Mouse (Mus musculus) limb, embryonic 10.5 days (tissue): ENCODE results near the gene Omd. TPM values are rescaled to one million over a fixed set of nuclear protein-coding genes. Genes with fewer than 3 reads are reported as not detected.

Experiments used
- DNase-seq: peaks from one replicate; pipeline ENCODE4 v3.0.0-alpha.2; 2017; ENCODE audit warnings: low spot score
- H3K27ac ChIP-seq: fragments of 300-500 bp; sonication (generic); 2 replicates; pipeline ENCODE4 v1.5.1; 2016; ENCODE audit warnings: mild to moderate bottlenecking
- H3K27me3 ChIP-seq: fragments of 300-500 bp; sonication (generic); 2 replicates; pipeline ENCODE4 v1.6.1; 2016; ENCODE audit warnings: low read depth, mild to moderate bottlenecking; ENCODE audit not compliant: poor library complexity, severe bottlenecking
- H3K36me3 ChIP-seq: fragments of 300-500 bp; sonication (generic); 2 replicates; pipeline ENCODE4 v1.6.1; 2016; ENCODE audit warnings: mild to moderate bottlenecking, moderate library complexity
- H3K4me1 ChIP-seq: fragments of 300-500 bp; sonication (generic); 2 replicates; pipeline ENCODE4 v1.6.1; 2016
- H3K4me3 ChIP-seq: fragments of 300-500 bp; sonication (generic); 2 replicates; pipeline ENCODE4 v1.5.1; 2016; ENCODE audit warnings: mild to moderate bottlenecking, moderate library complexity
- H3K9me3 ChIP-seq: fragments of 300-500 bp; sonication (generic); replicated peaks from 2 replicates; pipeline ENCODE4 v1.6.1; 2016; ENCODE audit warnings: mild to moderate bottlenecking
- WGBS: fragments of 180-500 bp; shearing (Covaris S2); methylation state at CpG from one replicate; pipeline ENCODE4 v1.1.7; 2016; 5-methylcytosine and 5-hydroxymethylcytosine counted together
- polyA plus RNA-seq: library from polyadenylated mRNA; unstranded; fragments of >200 nt; fragmentation: Nextera tagmentation; extraction: Ambion mirVana; gene quantifications from 2 replicates; pipeline ENCODE4 v1.2.1, GENCODE M21; 2016

Omd gene
- 1.1 and 1.3 TPM in 2 replicates for polyA plus RNA-seq

DNA sequence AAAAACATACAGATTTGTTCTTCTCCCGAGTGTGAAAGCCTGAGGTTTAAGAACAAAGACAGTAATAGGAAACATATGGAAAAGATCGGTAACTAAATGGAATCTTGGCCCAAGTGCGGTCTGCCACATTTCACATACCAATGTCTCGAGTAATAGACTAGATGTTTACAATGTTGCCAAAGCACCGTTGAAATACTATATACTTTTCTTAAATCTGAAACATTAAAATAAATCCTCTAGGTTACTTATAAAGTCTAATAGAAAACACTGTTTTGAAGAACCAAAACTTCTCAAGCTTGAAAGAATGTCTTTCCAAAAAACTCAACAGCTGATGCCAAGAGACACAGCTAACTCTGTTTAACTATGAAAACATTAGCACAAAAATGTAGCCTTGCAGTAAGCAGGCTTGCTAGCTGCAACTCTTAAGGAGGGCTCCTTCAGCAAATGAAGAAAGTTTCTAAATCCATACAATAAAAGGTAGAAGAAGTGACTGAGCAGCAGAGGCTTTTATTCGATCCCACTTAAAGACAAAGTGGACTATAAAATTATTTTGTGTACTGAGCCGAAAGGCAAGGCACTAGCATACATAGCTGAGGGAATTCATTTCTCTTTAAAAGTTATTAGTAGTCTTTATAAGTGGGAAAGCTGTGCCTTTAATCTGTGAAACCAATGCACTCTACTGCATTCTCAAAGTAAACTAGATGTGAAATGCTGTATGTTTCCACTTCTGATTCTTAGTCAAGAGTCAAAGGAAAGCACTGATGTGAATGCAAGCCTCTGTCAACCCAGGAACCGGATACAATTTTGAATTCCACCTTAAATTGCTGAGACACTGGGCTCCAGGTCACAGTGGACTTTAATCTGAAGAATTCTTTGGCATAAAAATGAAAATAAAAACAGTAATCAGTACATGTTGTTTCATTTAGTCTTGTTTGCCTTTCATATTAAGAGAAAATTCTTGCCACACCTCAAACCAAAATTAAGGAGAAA is at the start of gene Omd:
Omd (plus strand) TSS at position 922 of the 990 bp plus-strand sequence.
- 58% methylated on average over 8 of the region's 8 CpGs for WGBS
- H3K36me3 ChIP-seq: no peaks in the 10 kb centered on the region
- H3K27ac ChIP-seq: peak within 1 kb of the TSS; percentile 83
- no peak for DNase-seq
- no peaks in the 10 kb centered on the region for H3K9me3 ChIP-seq
- H3K4me1 ChIP-seq: peaks cover 10% of the 10 kb centered on the region; the same call in 1 of the 2 replicates
- no peak within 1 kb of the TSS for H3K4me3 ChIP-seq
- H3K27me3 ChIP-seq: no peaks in the 10 kb centered on the region

GRCm38 (mm10) chr13:49536946-49537345 is 45.3 kb upstream of the Omd start:
- Histone ChIP-seq H3K4me3 (no peak overlapping the region), H3K9me3 (no peaks in the 10 kb centered on the region), H3K27me3 (no peaks in the 10 kb centered on the region), H3K27ac (no peak overlapping the region), H3K36me3 (no peaks in the 10 kb centered on the region), H3K4me1 (peaks cover 6% of the 10 kb centered on the region; the same call in 1 of the 2 replicates)
- DNase-seq: no peak
- 100% methylated on average over 1 of the region's 1 CpGs for WGBS

DNA sequence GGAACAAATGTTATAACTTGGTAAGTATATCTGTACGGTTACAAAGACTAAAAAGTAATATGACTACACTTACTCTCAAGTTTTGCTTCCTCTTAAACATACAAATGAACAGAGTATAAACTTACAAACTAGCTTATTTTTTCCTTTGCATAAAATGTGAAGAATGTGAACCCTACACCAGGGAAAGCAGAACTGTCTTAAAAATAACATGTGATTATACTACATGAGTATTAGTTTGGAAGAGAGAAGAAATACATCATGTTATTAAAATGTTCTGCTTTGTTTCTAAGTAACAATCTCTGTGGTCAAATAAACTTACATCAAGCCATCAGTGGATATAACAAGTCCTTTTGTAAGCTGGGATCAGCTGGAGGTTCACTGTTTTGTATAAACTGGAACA is 43.6 kb upstream of the Omd start:
- no peaks in the 10 kb centered on the region for H3K4me1 ChIP-seq
- DNase-seq: no peak
- 93% methylated on average over 1 of the region's 1 CpGs for WGBS
- no peak overlapping the region for H3K4me3 ChIP-seq
- H3K9me3 ChIP-seq: no peaks in the 10 kb centered on the region
- H3K27me3 ChIP-seq: no peaks in the 10 kb centered on the region
- H3K36me3 ChIP-seq: no peaks in the 10 kb centered on the region
- H3K27ac ChIP-seq: no peak overlapping the region

- 0 out of 2 replicates have a peak, but pooled peaks cover 7% of the 10 kb centered on the region for H3K4me1 ChIP-seq
- H3K27me3 ChIP-seq: no peaks in the 10 kb centered on the region
- no peak for DNase-seq
- H3K4me3 ChIP-seq: no peak within 1 kb of the TSS
- no peak within 1 kb of the TSS for H3K27ac ChIP-seq
- WGBS: 83% methylated on average over 3 of the region's 3 CpGs
- H3K9me3 ChIP-seq: no peaks in the 10 kb centered on the region
- H3K36me3 ChIP-seq: no peaks in the 10 kb centered on the region
Measured at GRCm38 (mm10) chr13:49544279-49544678, 38.0 kb upstream of the Omd start, which contains the start of gene Aspn. Aspn (plus strand) TSS chr13:49544443.

DNA sequence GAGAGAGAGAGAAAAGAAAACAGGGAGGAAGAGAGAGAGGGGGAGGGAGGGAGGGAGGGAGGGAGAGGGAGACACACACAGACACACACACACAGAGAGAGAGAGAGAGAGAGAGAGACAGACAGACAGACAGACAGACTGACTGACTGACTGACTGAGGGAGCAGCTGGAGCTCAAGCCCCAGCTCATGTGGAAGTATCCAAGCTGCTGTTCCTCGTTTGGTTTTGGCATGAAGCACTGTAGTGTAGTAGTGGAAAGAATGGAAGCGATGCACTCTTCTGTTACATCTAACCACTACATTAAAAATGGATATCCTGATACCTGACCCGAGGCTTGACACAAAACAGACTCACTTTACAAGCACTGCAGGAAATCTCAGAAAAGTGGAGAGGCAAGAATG is 36.6 kb upstream of the Omd start:
- Histone ChIP-seq H3K36me3 (no peaks in the 10 kb centered on the region), H3K27me3 (no peaks in the 10 kb centered on the region), H3K9me3 (no peaks in the 10 kb centered on the region), H3K4me3 (no peak overlapping the region), H3K27ac (no peak overlapping the region), H3K4me1 (0 out of 2 replicates have a peak, but pooled peaks cover 7% of the 10 kb centered on the region)
- 61% methylated on average over 3 of the region's 3 CpGs for WGBS
- no peak for DNase-seq

DNA sequence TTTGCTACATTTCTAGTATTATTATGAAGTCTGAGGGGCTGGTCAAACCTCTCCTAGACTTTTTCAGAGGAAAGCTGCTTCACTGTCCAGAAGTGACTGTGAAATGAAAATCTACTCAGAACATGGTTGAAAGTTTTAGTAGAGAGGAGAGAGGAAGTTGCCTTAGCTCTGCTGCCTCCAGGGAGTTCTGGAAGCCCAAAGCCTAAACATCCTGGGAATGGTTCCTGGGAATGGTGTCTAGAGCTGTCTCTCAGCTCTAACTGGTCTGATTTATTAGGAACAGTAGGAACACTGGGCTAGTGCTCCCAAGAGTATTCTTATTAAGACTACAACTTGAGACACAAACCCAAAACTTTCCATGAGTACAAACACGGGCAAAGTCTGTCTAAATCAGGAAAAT is 35.7 kb upstream of the Omd start:
- DNase-seq: no peak
- no peak overlapping the region for H3K4me3 ChIP-seq
- no peaks in the 10 kb centered on the region for H3K36me3 ChIP-seq
- 88% methylated on average over 1 of the region's 1 CpGs for WGBS
- H3K4me1 ChIP-seq: 0 out of 2 replicates have a peak, but pooled peaks cover 7% of the 10 kb centered on the region
- H3K27ac ChIP-seq: no peak overlapping the region
- H3K9me3 ChIP-seq: no peaks in the 10 kb centered on the region
- H3K27me3 ChIP-seq: no peaks in the 10 kb centered on the region

DNA sequence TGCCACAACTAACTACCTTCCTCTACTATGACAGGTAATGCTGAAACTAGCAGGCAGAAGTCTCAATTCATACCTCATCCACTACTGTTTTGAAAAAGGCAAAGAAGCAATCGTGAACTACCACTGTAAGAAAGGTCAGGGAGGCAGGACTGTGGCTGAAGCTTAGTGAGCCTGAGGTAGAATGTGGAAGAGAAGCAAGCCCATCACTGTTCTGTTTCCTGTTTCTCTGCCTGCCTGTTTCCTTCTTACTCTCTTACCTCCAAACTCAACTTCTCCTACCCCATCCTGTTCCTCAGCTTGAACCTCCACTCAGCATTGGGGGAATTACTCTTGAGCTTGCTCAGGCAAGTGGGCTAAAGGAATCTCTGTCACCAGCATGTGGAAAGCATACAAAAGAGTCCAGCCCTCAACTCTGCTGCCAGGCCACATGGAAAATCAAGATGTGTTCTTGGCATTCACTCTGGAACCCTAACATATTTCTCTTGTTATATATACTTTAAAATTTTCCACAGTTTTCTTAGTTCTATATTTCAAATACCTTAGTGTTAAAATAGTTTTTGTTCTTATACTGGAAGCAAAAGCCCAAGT is 34.6 kb upstream of the Omd start:
- Histone ChIP-seq H3K27ac (no peak overlapping the region), H3K27me3 (no peaks in the 10 kb centered on the region), H3K4me1 (0 out of 2 replicates have a peak, but pooled peaks cover 7% of the 10 kb centered on the region), H3K36me3 (no peaks in the 10 kb centered on the region), H3K9me3 (no peaks in the 10 kb centered on the region), H3K4me3 (no peak overlapping the region)
- WGBS: 87% methylated on average over 1 of the region's 1 CpGs
- no peak for DNase-seq

DNA sequence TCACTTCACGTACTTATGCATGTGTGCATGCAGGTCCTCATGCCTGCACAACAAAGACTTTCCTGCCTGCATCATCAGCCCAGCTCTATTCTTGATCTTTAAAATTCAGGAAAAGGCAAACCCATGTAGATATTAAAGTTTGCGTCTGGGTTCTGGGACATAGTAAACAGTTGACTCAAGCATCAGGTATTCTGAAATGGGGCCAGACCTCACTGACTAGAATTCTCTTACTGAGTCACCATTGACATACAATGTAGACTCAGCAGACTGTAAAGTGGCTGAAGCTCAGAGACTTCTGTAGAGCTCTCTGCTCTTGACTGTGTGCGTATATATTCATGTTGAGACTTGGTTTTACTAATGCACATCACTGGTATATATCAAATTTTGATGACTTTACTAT is 32.6 kb upstream of the Omd start:
- Histone ChIP-seq H3K4me3 (no peak overlapping the region), H3K36me3 (no peaks in the 10 kb centered on the region), H3K9me3 (no peaks in the 10 kb centered on the region), H3K27ac (no peak overlapping the region), H3K4me1 (0 out of 2 replicates have a peak, but pooled peaks cover 7% of the 10 kb centered on the region), H3K27me3 (no peaks in the 10 kb centered on the region)
- 96% methylated on average over 3 of the region's 3 CpGs for WGBS
- DNase-seq: no peak

GRCm38 (mm10) chr13:49554519-49554918 is 27.7 kb upstream of the Omd start:
- no peaks in the 10 kb centered on the region for H3K36me3 ChIP-seq

DNA sequence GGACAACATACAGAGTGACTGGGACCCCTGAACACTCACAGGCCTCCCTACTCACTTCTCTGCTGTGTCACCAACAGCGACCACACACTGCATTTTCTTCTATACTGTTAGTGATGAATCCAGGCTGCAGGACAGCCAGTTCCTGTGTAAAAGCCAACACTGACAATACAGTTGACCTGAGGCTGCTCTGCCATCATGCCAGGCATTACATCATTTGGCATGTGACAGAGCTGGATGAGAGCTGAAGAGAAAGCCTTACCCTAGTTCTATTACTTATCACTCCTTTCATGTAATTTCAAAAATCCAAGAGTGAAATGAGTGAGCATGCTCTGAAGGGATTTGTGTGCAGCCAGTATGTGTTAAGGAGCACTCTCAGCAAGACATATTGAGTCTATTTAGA is 26.1 kb upstream of the Omd start:
- Histone ChIP-seq H3K27ac (no peak overlapping the region), H3K4me3 (no peak overlapping the region), H3K27me3 (no peaks in the 10 kb centered on the region), H3K4me1 (no peaks in the 10 kb centered on the region), H3K9me3 (no peaks in the 10 kb centered on the region), H3K36me3 (no peaks in the 10 kb centered on the region)
- WGBS: 91% methylated on average over 1 of the region's 1 CpGs
- DNase-seq: no peak

More at GRCm38 (mm10) chr13:49554519-49554918, 27.7 kb upstream of the Omd start:
- WGBS: 85% methylated on average over 5 of the region's 5 CpGs
- H3K9me3 ChIP-seq: no peaks in the 10 kb centered on the region
- no peak for DNase-seq
- no peak overlapping the region for H3K27ac ChIP-seq
- H3K4me3 ChIP-seq: no peak overlapping the region
- no peaks in the 10 kb centered on the region for H3K27me3 ChIP-seq
- H3K4me1 ChIP-seq: no peaks in the 10 kb centered on the region

DNA sequence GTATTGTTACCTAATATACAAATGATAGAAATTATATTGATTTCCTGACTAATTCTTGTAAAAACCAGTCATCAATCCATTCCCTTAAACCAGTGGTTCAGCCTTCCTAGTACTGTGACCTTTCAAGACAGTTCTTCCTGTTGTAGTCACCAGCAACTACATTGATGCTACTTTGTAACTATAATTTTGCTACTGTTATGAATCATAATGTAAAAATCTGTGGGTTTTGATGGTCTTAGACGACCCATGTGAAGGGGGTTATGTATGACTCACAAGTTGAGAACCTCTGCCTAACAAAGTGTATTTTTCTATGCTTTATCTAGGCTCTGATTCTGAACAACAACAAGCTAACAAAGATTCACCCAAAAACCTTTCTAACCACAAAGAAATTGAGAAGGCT is 25.3 kb upstream of the Omd start:
- DNase-seq: no peak
- no peaks in the 10 kb centered on the region for H3K36me3 ChIP-seq
- H3K27ac ChIP-seq: no peak overlapping the region
- H3K9me3 ChIP-seq: no peaks in the 10 kb centered on the region
- 68% methylated on average over 1 of the region's 1 CpGs for WGBS
- no peaks in the 10 kb centered on the region for H3K4me1 ChIP-seq
- H3K4me3 ChIP-seq: no peak overlapping the region
- H3K27me3 ChIP-seq: no peaks in the 10 kb centered on the region

DNA sequence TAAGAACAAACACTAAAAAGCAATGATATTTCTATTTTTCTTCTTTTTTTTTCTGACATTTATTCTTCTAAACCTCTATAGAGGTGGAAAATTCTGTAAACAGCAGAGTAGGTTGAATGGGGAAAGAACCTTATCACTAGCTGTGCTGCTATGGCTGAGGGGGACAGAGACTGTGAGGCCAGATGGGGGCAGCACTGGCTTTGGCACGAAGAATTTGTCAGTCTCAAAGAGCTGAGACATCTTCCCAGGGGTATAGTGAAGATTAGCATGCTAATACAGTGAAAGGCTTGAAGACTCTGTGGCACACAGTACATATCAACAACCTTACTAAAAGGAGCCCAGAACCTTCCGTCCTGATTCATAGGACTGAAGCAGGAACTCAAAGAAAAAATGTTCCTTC is 23.1 kb upstream of the Omd start:
- H3K36me3 ChIP-seq: no peaks in the 10 kb centered on the region
- no peak for DNase-seq

DNA sequence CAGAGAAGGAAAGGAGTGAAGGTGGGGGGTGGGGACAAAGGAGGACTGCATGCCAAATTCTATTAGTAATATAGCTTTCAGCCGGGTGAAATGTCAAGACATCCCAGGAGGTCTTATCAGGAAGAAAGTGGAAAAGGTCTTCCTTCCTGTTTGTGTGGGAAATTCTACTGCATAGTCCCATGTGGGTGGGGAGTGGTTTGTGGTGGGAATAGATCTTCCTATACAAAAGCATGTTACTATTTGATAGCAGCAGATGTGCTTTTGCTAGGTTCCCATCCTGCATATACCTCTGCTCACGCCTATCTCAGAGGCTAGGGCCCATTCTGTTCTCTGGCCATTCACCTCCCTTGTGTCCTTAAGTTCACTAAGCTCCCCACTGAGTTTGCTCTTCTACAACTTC is 21.4 kb upstream of the Omd start:
- DNase-seq: no peak
- Histone ChIP-seq H3K27me3 (no peaks in the 10 kb centered on the region), H3K36me3 (no peaks in the 10 kb centered on the region), H3K4me1 (no peaks in the 10 kb centered on the region), H3K4me3 (no peak overlapping the region), H3K9me3 (no peaks in the 10 kb centered on the region), H3K27ac (no peak overlapping the region)
- WGBS: 70% methylated on average over 2 of the region's 2 CpGs

More for the DNA sequence above, 23.1 kb upstream of the Omd start:
- Histone ChIP-seq H3K27ac (no peak overlapping the region), H3K4me1 (no peaks in the 10 kb centered on the region), H3K9me3 (no peaks in the 10 kb centered on the region), H3K27me3 (no peaks in the 10 kb centered on the region), H3K4me3 (no peak overlapping the region)
- WGBS: 35% methylated on average over 2 of the region's 2 CpGs
